In the genomic region with DNA sequence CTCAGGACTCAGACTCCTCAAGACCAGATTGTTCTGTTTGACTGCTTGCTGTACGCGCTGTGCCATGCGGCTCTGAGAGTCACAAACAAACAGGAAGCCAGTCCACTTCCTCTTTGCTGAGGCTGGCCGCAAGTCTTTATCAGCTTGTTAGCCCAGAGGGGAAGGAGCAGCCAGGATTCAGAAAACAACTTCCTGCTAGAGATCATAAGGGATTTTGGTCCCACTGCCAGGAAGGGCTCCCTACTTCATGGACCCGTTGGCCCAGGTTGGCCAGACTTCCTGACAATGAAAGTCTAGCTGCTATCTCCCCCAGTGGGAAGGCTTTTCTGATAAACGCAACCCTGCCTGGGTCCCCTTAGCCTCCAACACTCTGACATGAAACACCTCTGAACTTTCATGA, we compare ENCODE assay signal across 8 mouse cellular contexts. TPM values are rescaled to one million over a fixed set of nuclear protein-coding genes. Genes with fewer than 3 reads are reported as not detected.
DNase-seq lines count a peak whose midpoint lies in the region; ATAC-seq and TF ChIP-seq lines count a peak whose summit lies in the region.

No protein-coding gene starts in this region.

- 31% methylated on average over 6 of the region's 6 CpGs for WGBS in heart, postnatal 0 days
- WGBS in limb, embryonic 13.5 days, result 57% methylated on average over 6 of the region's 6 CpGs
- 80% methylated on average over 6 of the region's 6 CpGs for WGBS in cerebellum, adult 2 months

- no peaks in the 10 kb centered on the region for H3K9me3 ChIP-seq in heart, postnatal 0 days (replicated peaks; ENCODE audit: control insufficient read depth, low read length)
- H3K9me3 ChIP-seq in limb, embryonic 13.5 days, result no peaks in the 10 kb centered on the region

- no peaks in the 10 kb centered on the region for H3K27me3 ChIP-seq in heart, postnatal 0 days (ENCODE audit: control insufficient read depth, insufficient read depth, low read length)
- H3K27me3 ChIP-seq in limb, embryonic 13.5 days, result no peaks in the 10 kb centered on the region
- no peaks in the 10 kb centered on the region for H3K27me3 ChIP-seq in cerebellum, adult 2 months (ENCODE audit: control insufficient read depth, insufficient read depth, low read length)

- no peaks in the 10 kb centered on the region for H3K36me3 ChIP-seq in heart, postnatal 0 days (replicated peaks; ENCODE audit: control insufficient read depth, insufficient read depth, low read length)
- no peaks in the 10 kb centered on the region for H3K36me3 ChIP-seq in limb, embryonic 13.5 days

- ATAC-seq in heart, postnatal 0 days (ENCODE audit: insufficient read depth, low read depth), result peak; percentile 53; the same call in 1 of the 2 replicates
- no peak for ATAC-seq in limb, embryonic 13.5 days (ENCODE audit: low FRiP score, low read depth)

- no peak overlapping the region for H3K4me3 ChIP-seq in heart, postnatal 0 days (ENCODE audit: low read depth, low read length)
- no peak overlapping the region for H3K4me3 ChIP-seq in limb, embryonic 13.5 days
- H3K4me3 ChIP-seq in cerebellum, adult 2 months (replicated peaks; ENCODE audit: insufficient read depth, low read depth, low read length), result no peak overlapping the region

- DNase-seq in adrenal gland, adult 2 months, result peak; percentile 36
- DNase-seq in adrenal gland, postnatal 25 days, result no peak
- peak; percentile 47 for DNase-seq in adrenal gland, postnatal 14 days
- DNase-seq in heart, postnatal 0 days (ENCODE audit: low spot score), result peak; percentile 72
- peak; percentile 64 for DNase-seq in naive thymus-derived CD4-positive, alpha-beta T cell, adult 2 months (ENCODE audit: low read depth)
- DNase-seq in right cerebral cortex, adult 18-20 months, result no peak
- DNase-seq in cerebellum, adult 2 months, result no peak

- TF ChIP-seq POLR2A in cerebellum, adult 2 months (IDR thresholded peaks at IDR 0.05; ENCODE audit: borderline replicate concordance, insufficient read depth, low read length), result no peak

- H3K27ac ChIP-seq in heart, postnatal 0 days (ENCODE audit: low read depth), result peak overlapping the region; percentile 78
- H3K27ac ChIP-seq in limb, embryonic 13.5 days, result peak overlapping the region; percentile 33; the same call in 1 of the 2 replicates
- H3K27ac ChIP-seq in cerebellum, adult 2 months (ENCODE audit: insufficient read depth, low read length), result no peak overlapping the region

- no peak for TF ChIP-seq CTCF in heart, postnatal 0 days (IDR thresholded peaks at IDR 0.05; ENCODE audit: low read depth)
- no peak for TF ChIP-seq CTCF in cerebellum, adult 2 months (IDR thresholded peaks at IDR 0.05; ENCODE audit: borderline replicate concordance, insufficient read depth, low read depth, low read length)

- no peak for TF ChIP-seq EP300 in heart, postnatal 0 days (IDR thresholded peaks at IDR 0.05; ENCODE audit: low read depth)

- H3K4me1 ChIP-seq in heart, postnatal 0 days (ENCODE audit: control insufficient read depth, insufficient read depth), result peaks cover 13% of the 10 kb centered on the region
- peaks cover 5% of the 10 kb centered on the region; the same call in 1 of the 2 replicates for H3K4me1 ChIP-seq in limb, embryonic 13.5 days
- no peaks in the 10 kb centered on the region for H3K4me1 ChIP-seq in cerebellum, adult 2 months (ENCODE audit: control insufficient read depth, insufficient read depth, low read length)

- H3K9ac ChIP-seq in heart, postnatal 0 days (replicated peaks; ENCODE audit: low read depth, low read length), result peak overlapping the region; percentile 22; the same call in 1 of the 2 replicates
- H3K9ac ChIP-seq in limb, embryonic 13.5 days, result no peak overlapping the region

- peak overlapping the region; percentile 43 for H3K4me2 ChIP-seq in heart, postnatal 0 days (ENCODE audit: low read depth, low read length)
- no peak overlapping the region; the same call in 1 of the 2 replicates for H3K4me2 ChIP-seq in limb, embryonic 13.5 days (replicated peaks)

RNA-seq across cellular contexts. Expression of gene Phb, which starts 21.8 kb away (rescaled TPM):
- 100 to 1,000 TPM; 204 to 395 TPM for total RNA-seq in adrenal gland, adult 2 months (2021)
- polyA plus RNA-seq in adrenal gland, adult 2 months (2012; rRNA removed), result 125 and 220 TPM in 2 replicates
- 225 and 315 TPM in 2 replicates for total RNA-seq in adrenal gland, postnatal 25 days (2021)
- 332 and 338 TPM in 2 replicates for total RNA-seq in adrenal gland, postnatal 14 days (2021)
- 349 and 446 TPM in 2 replicates for total RNA-seq in heart, postnatal 0 days (2014; rRNA removed; ENCODE audit: low replicate concordance)
- polyA plus RNA-seq in heart, postnatal 0 days (2015; fragmentation: Nextera tagmentation; extraction: Ambion mirVana), result 432 and 435 TPM in 2 replicates
- 217 and 221 TPM in 2 replicates for polyA plus RNA-seq in limb, embryonic 13.5 days (2015; fragmentation: Nextera tagmentation; extraction: Ambion mirVana)
- polyA plus RNA-seq in cerebellum, adult 2 months (2012; rRNA removed), result 241 and 253 TPM in 2 replicates

RNA-seq across cellular contexts. Expression of gene Zfp652, which starts 24.0 kb away (rescaled TPM):
- total RNA-seq in adrenal gland, adult 2 months (2021), result 10 to 100 TPM; 39.6 to 40.7 TPM
- 20.7 and 24.9 TPM in 2 replicates for polyA plus RNA-seq in adrenal gland, adult 2 months (2012; rRNA removed)
- total RNA-seq in adrenal gland, postnatal 25 days (2021), result 40.8 and 51.1 TPM in 2 replicates
- total RNA-seq in adrenal gland, postnatal 14 days (2021), result 42.9 and 43.6 TPM in 2 replicates
- total RNA-seq in heart, postnatal 0 days (2014; rRNA removed; ENCODE audit: low replicate concordance), result 13.6 and 20.7 TPM in 2 replicates
- 8.9 and 9.9 TPM in 2 replicates for polyA plus RNA-seq in heart, postnatal 0 days (2015; fragmentation: Nextera tagmentation; extraction: Ambion mirVana)
- 26.8 and 26.9 TPM in 2 replicates for polyA plus RNA-seq in limb, embryonic 13.5 days (2015; fragmentation: Nextera tagmentation; extraction: Ambion mirVana)
- 30.0 and 30.1 TPM in 2 replicates for polyA plus RNA-seq in cerebellum, adult 2 months (2012; rRNA removed)

RNA-seq across cellular contexts. Expression of gene B130006D01Rik, which starts 34.9 kb away (rescaled TPM):
- under 1 TPM; 0.58 to 0.76 TPM for total RNA-seq in adrenal gland, adult 2 months (2021)
- polyA plus RNA-seq in adrenal gland, adult 2 months (2012; rRNA removed), result 0.07 TPM in 1 of 2 replicates, not detected in the other
- 1.1 and 1.4 TPM in 2 replicates for total RNA-seq in adrenal gland, postnatal 25 days (2021)
- 0.82 and 1.2 TPM in 2 replicates for total RNA-seq in adrenal gland, postnatal 14 days (2021)
- 0.57 TPM in 1 of 2 replicates, not detected in the other for total RNA-seq in heart, postnatal 0 days (2014; rRNA removed; ENCODE audit: low replicate concordance)
- 0.23 and 0.45 TPM in 2 replicates for polyA plus RNA-seq in heart, postnatal 0 days (2015; fragmentation: Nextera tagmentation; extraction: Ambion mirVana)
- polyA plus RNA-seq in limb, embryonic 13.5 days (2015; fragmentation: Nextera tagmentation; extraction: Ambion mirVana), result 2.0 TPM in 2 replicates
- 0.69 and 0.70 TPM in 2 replicates for polyA plus RNA-seq in cerebellum, adult 2 months (2012; rRNA removed)

Comparison
In these comparisons a context has a peak if more than half of its experiments do, and no peak if none do; other contexts are left out.
1. DNase-seq: peak in adrenal gland, adult 2 months (single experiment), adrenal gland, postnatal 14 days (single experiment), heart, postnatal 0 days (single experiment) and naive thymus-derived CD4-positive, alpha-beta T cell, adult 2 months (single experiment); none in adrenal gland, postnatal 25 days (single experiment), right cerebral cortex, adult 18-20 months (single experiment) and cerebellum, adult 2 months (0 of 2).